Mouse (Mus musculus): Measurements from ENCODE around the gene Med24. TPM values are rescaled to one million over a fixed set of nuclear protein-coding genes. Genes with fewer than 3 reads are reported as not detected.
"Not testable (repeated sequence)": the region's sequence is repeated elsewhere in the genome, so short reads cannot be mapped to it uniquely, and the experiment has no call there.

Med24 gene
- polyA plus RNA-seq, 1 experiment from 2014 or later: 62.3 TPM

DNA sequence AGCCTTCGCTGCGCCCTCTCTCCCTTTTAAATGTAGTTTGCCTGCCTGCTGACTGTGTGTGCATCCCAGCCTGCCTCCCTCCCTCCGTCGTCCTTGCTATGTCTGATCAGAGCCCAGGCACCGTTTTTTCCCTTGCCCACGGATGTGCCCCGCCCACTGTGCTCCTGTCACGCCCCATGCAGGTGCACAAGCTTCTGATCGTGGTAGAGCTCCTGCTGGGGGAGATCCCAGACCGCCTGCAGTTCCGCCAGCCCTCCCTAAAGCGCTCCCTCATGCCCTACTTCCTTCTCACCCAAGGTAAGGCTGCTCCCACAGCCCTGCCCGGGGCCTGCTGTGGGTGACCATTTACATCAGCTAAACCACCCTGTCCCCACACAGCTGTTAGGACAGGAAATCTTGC, 36.0 kb downstream of the Med24 start:
- Histone ChIP-seq H3K27ac (replicated peaks) (no peak overlapping the region), H3K36me3 (peaks cover 87% of the 10 kb centered on the region), H3K4me2 (no peak overlapping the region), H3K9ac (no peak overlapping the region), H3K4me1 (replicated peaks) (no peaks in the 10 kb centered on the region), H3K4me3 (no peak overlapping the region), H3K27me3 (no peaks in the 10 kb centered on the region), H3K9me3 (no peaks in the 10 kb centered on the region)
- ATAC-seq (ENCODE audit: low read depth): no peak
- whole genome bisulfite sequencing: 76% methylated on average over 13 of the region's 13 CpGs

DNA sequence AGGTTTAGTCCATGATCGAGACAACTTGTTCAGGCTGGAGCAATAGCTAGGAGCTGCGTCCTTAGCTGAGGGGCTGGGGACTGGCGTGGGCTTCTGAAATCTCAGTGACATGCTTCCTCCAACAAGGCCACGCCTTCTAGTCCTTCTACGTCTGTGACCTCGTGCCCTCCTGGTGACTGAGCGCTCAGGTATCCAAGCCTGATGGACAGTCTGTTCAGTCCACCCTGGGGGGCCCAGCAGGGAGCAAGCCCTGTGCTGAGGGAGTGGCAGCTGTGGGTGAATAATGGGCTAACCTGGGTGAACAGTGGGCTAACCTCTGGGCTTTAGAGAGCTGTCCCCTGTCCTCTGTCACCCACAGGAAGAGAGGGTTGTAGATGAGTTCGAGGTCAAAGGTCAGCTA, 41.2 kb downstream of the Med24 start:
- no peak overlapping the region for H3K4me2 ChIP-seq
- no peaks in the 10 kb centered on the region for H3K27me3 ChIP-seq
- H3K9ac ChIP-seq: no peak overlapping the region
- no peak overlapping the region for H3K27ac ChIP-seq (replicated peaks)
- ATAC-seq (ENCODE audit: low read depth): no peak
- H3K36me3 ChIP-seq: peaks cover 77% of the 10 kb centered on the region
- peaks cover 17% of the 10 kb centered on the region for H3K4me1 ChIP-seq (replicated peaks)
- no peaks in the 10 kb centered on the region for H3K9me3 ChIP-seq
- WGBS: 86% methylated on average over 8 of the region's 8 CpGs
- no peak overlapping the region for H3K4me3 ChIP-seq

DNA sequence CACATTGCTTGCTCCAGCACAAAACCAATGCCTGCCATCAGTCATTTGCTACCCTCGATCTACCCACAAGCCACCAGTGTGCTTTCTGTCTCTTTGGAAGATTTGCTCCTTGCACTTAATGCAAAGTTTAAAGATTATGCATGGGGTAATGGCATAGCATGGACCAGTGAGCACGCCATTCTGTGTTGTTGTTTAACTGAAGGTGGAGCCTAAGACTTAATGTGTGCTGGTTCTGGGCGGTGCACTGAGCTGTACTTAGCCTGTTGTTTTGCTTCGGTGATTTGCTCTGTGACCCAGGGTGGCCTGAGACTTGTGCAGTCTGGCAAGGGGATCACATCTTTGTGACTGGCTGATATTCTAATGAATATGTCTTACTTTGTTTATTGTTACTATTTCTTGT, 42.3 kb downstream of the Med24 start:
- 88% methylated on average over 4 of the region's 4 CpGs for WGBS
- Histone ChIP-seq H3K4me3 (no peak overlapping the region), H3K36me3 (peaks cover 67% of the 10 kb centered on the region), H3K27ac (replicated peaks) (no peak overlapping the region), H3K4me1 (replicated peaks) (peaks cover 17% of the 10 kb centered on the region), H3K9me3 (no peaks in the 10 kb centered on the region), H3K27me3 (no peaks in the 10 kb centered on the region), H3K9ac (no peak overlapping the region), H3K4me2 (no peak overlapping the region)
- no peak for ATAC-seq (ENCODE audit: low read depth)

DNA sequence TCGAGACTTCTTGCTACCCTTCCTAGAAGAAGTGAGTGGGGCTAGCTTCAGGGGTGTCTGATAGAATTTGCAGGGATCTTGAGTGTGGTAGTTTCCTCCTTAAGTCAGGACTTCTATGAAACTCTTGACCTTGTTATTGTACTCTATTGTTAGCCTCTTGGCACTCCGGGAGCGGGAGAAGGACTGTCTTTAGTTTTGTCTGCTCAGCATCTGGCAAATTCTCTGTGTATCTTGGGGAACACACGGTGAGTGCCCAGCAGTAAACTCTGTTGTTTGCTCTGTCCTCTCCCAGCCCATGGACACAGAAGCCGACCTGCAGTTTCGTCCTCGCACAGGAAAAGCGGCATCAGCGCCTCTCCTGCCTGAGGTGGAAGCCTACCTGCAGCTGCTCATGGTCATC, 43.6 kb downstream of the Med24 start:
- no peaks in the 10 kb centered on the region for H3K9me3 ChIP-seq

DNA sequence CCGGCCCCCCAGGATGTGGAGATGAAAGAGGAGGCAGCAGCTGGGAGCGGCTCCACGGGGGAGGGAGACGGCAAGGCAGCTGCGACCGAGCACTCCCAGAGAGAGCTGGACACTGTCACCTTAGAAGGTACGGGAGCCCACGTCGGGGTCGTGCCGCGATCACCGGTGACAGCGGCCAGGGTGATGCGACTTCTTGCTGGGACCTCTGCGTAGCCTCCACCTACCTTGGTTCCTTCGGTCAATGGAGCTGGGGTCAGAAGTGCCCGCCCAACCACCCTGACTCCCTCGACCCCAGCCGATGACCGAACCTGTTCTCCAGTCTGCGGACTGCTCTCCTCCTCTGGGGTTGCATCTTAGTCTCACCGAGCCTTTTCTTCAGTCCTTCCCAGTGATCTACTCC, 46.4 kb downstream of the Med24 start:
- no peaks in the 10 kb centered on the region for H3K9me3 ChIP-seq
- peaks cover 30% of the 10 kb centered on the region for H3K36me3 ChIP-seq
- H3K9ac ChIP-seq: peak overlapping the region; percentile 98
- no peaks in the 10 kb centered on the region for H3K27me3 ChIP-seq
- peak overlapping the region; percentile 80 for H3K4me2 ChIP-seq
- H3K27ac ChIP-seq (replicated peaks): peak overlapping the region; percentile 73
- H3K4me3 ChIP-seq: peak overlapping the region; percentile 76
- 1% methylated on average over 23 of the region's 23 CpGs for WGBS
- ATAC-seq (ENCODE audit: low read depth): peak; percentile 48
- peaks cover 20% of the 10 kb centered on the region for H3K4me1 ChIP-seq (replicated peaks)

More for the DNA sequence above, 43.6 kb downstream of the Med24 start:
- H3K9ac ChIP-seq: no peak overlapping the region
- H3K27ac ChIP-seq (replicated peaks): no peak overlapping the region
- WGBS: 92% methylated on average over 9 of the region's 9 CpGs
- H3K4me1 ChIP-seq (replicated peaks): peaks cover 20% of the 10 kb centered on the region
- H3K27me3 ChIP-seq: no peaks in the 10 kb centered on the region
- H3K36me3 ChIP-seq: peaks cover 54% of the 10 kb centered on the region
- no peak overlapping the region for H3K4me2 ChIP-seq
- H3K4me3 ChIP-seq: no peak overlapping the region
- no peak for ATAC-seq (ENCODE audit: low read depth)

DNA sequence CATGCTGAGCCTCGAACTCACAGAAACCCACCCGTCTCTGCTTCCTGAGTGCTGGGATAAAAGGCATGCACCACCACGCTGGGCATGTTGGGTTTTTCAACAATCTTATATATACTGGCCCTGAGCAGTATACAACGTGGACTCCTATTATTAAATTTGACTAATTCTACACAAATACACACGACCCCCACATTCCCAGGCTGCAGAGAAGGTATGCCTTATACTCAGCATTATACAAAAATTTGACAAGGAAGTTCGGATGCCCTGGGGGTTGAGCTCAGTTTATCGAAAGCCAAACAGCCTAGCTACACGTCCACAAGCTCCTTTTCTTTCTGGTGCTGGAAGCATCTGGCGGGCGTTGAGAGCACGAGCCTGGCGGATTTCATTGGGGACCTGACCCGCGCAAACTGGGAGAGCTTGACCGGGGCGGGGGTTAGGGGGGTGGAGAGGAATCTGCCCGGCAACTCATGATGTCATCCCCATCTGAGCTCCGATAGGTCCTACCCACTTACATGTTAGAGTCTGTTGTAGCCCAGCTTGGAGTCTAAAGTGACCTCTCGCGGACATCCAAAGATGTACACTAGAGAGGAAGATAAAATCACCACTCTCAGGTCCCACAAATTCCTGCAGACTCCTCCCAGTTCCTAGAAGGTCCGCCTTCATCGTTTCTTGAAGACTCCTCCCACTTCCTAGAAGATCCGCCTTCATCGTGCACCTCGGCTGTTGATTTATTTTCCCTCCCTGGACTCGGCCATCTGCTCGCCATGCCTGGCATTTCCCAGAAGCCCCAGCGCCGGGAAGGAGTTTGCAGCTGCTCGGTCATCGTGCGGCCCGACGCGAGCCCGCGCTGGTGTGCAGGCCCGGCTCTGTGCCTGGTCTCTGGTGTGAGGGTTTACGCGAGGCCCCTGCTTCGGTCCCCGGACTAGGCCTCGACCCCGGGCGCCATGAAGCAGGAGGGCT, 47.2 kb downstream of the Med24 start, which contains the start of gene Psmd3:
Psmd3 (plus strand) TSS at position 769 of the 960 bp plus-strand sequence.
- H3K27ac ChIP-seq (replicated peaks): peak within 1 kb of the TSS; percentile 74
- no peaks in the 10 kb centered on the region for H3K9me3 ChIP-seq
- peak within 1 kb of the TSS; percentile 76 for H3K4me3 ChIP-seq
- peaks cover 23% of the 10 kb centered on the region for H3K36me3 ChIP-seq
- H3K27me3 ChIP-seq: no peaks in the 10 kb centered on the region
- WGBS: 5% methylated on average over 45 of the region's 45 CpGs
- peaks cover 20% of the 10 kb centered on the region for H3K4me1 ChIP-seq (replicated peaks)
- H3K9ac ChIP-seq: peak within 1 kb of the TSS; percentile 98
- H3K4me2 ChIP-seq: peak within 1 kb of the TSS; percentile 80
- ATAC-seq (ENCODE audit: low read depth): peak; percentile 96

DNA sequence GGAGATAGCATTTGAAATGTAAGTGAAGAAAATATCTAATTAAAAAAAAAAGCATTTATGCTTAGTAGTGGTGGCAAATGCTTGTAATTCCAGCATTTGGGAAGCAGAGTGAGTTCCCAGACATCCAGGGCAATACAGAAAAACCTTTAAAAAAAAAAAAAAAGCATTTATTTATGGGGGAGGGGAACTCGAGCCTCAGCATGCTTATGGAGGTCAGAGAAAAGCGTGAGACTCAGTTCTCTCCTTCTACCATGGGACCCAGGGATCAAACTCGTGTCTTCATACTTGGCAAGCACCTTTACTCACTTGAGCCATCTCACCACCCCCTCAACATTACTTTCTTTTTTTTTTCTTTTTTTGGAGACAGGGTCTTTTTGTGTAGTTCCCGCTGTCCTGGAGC, 48.0 kb downstream of the Med24 start:
- ATAC-seq (ENCODE audit: low read depth): no peak
- Histone ChIP-seq H3K9ac (no peak overlapping the region), H3K4me1 (replicated peaks) (peaks cover 20% of the 10 kb centered on the region), H3K27ac (replicated peaks) (no peak overlapping the region), H3K36me3 (peaks cover 14% of the 10 kb centered on the region), H3K9me3 (no peaks in the 10 kb centered on the region), H3K4me2 (no peak overlapping the region; the same call in 1 of the 2 replicates), H3K27me3 (no peaks in the 10 kb centered on the region), H3K4me3 (no peak overlapping the region)
- WGBS: 81% methylated on average over 4 of the region's 4 CpGs

DNA sequence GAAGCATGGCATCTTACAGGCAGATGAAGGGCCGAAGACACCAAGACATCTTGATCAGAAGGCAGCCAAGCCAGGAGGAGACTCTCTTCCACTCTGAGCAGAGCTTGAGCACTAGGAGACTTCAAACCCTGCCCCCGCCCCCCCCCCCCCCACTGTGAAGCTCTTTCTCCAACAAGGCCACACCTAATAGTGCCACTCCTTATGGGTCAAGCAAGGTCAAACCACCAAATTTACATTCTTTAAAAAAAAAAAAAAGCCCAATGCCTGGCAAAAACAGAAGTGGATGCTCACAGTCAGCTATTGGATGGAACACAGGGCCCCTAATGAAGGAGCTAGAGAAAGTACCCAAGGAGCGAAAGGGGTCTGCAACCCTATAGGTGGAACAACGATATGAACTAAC, 48.6 kb downstream of the Med24 start:
- H3K9me3 ChIP-seq; H3K4me2 ChIP-seq; H3K27me3 ChIP-seq; H3K9ac ChIP-seq; H3K27ac ChIP-seq (replicated peaks); H3K36me3 ChIP-seq; ATAC-seq (ENCODE audit: low read depth); H3K4me3 ChIP-seq: not testable (repeated sequence)
- peaks cover 20% of the 10 kb centered on the region for H3K4me1 ChIP-seq (replicated peaks)
- WGBS: 86% methylated on average over 4 of the region's 4 CpGs

DNA sequence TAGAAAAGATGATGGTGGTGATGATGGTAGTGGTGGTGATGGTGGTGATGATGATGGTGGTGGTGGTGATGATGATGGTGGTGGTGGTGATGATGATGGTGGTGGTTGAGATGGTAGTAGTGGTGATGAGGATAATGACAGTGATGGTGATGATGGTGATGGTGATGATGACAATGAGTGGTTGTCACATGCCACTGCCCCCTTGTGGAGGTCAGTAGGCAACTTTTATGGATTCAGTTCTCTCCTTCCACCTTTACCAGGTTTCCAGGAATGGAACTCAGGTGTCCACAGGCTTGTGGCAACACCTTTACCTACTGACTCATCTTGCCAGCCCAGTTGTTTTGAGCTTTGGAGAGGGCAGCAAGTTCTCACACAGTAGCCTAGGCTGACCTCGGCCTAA, 49.2 kb downstream of the Med24 start:
- H3K9ac ChIP-seq: no peak overlapping the region
- H3K4me2 ChIP-seq: no peak overlapping the region
- peaks cover 20% of the 10 kb centered on the region for H3K4me1 ChIP-seq (replicated peaks)
- H3K9me3 ChIP-seq: no peaks in the 10 kb centered on the region
- H3K27me3 ChIP-seq: no peaks in the 10 kb centered on the region
- H3K36me3 ChIP-seq: 0 out of 2 replicates have a peak, but pooled peaks cover 2% of the 10 kb centered on the region
- no peak for ATAC-seq (ENCODE audit: low read depth)
- 93% methylated on average over 1 of the region's 1 CpGs for WGBS
- H3K4me3 ChIP-seq: no peak overlapping the region
- H3K27ac ChIP-seq (replicated peaks): no peak overlapping the region

DNA sequence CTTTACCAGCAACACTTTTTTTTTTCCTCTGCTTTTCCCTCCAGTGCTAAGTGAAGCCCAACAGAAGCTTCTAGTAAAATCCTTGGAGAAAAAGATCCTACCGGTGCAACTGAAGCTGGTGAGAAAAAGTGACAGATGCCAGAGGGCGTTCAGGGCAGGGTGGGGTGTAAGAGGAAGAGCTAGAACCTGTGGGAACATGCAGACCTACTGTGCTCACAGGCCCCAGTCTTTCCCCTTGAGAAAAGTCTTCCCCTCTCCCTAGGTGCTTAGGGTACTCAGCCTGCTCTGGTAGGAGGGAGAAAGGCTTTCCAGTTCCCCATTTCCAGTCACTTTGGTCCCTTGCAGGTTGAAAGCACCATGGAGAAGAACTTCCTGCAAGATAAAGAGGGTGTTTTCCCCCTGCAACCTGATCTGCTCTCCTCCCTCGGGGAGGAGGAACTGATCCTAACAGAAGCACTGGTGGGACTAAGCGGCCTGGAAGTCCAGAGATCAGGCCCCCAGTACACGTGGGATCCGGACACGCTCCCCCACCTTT, 53.3 kb downstream of the Med24 start:
- 49% methylated on average over 7 of the region's 7 CpGs for WGBS
- H3K27me3 ChIP-seq: 0 out of 2 replicates have a peak, but pooled peaks cover 3% of the 10 kb centered on the region

DNA sequence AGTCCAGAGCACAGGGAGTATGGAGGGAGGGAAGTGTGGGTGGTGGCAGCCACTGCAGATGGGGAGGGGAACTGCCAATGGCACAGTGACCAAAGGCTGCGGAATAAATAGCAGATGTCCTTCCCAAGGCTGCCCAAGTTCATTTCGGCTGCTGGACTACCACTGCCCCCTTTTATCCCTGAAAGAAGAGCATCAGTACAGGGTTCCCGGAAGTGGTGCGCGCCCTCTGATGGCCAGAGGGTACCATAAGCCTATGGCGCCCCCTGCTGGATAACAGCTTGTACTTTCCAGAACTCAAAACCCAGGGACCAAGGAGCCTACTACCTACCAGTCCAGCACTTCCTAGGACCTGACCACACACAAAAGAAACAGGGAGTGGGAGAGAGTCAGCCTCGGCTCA, 56.1 kb downstream of the Med24 start:
- not testable (repeated sequence) for H3K4me1 ChIP-seq (replicated peaks); H3K9me3 ChIP-seq; H3K36me3 ChIP-seq; H3K27ac ChIP-seq (replicated peaks); H3K4me3 ChIP-seq; H3K9ac ChIP-seq
- ATAC-seq (ENCODE audit: low read depth): 0 out of 2 replicates have a peak, but pooled peaks have one; percentile 15
- 10% methylated on average over 7 of the region's 7 CpGs for WGBS
- Histone ChIP-seq H3K4me2 (peak overlapping the region; percentile 38), H3K27me3 (peaks cover 17% of the 10 kb centered on the region; the same call in 1 of the 2 replicates)

More for the DNA sequence above, 53.3 kb downstream of the Med24 start:
- H3K36me3 ChIP-seq: no peaks in the 10 kb centered on the region
- no peaks in the 10 kb centered on the region for H3K4me1 ChIP-seq (replicated peaks)
- no peak overlapping the region for H3K4me2 ChIP-seq
- H3K9me3 ChIP-seq: no peaks in the 10 kb centered on the region
- no peak for ATAC-seq (ENCODE audit: low read depth)
- no peak overlapping the region for H3K9ac ChIP-seq
- no peak overlapping the region for H3K4me3 ChIP-seq
- no peak overlapping the region for H3K27ac ChIP-seq (replicated peaks)

DNA sequence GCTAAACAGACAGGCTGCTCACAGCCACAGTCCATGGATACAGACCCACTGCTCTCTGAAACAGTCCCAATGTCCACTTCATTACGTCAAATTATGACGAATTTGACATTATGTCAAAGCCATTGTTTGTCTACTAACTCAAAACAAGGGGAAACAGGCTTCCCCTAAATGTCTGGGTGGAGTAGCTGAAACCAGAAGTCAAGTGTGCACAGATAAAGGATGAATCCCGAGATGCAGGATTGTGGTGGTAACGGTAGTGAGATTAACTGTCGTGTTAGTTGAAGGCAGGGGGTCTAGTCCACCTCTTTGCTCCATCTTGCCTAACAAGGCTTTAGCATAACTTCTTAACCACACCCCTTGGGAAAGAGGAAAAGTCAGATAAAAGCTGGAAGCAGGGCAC, 56.8 kb downstream of the Med24 start:
- no peaks in the 10 kb centered on the region for H3K36me3 ChIP-seq
- no peak overlapping the region for H3K9ac ChIP-seq
- no peaks in the 10 kb centered on the region for H3K4me1 ChIP-seq (replicated peaks)
- peaks cover 24% of the 10 kb centered on the region; the same call in 1 of the 2 replicates for H3K27me3 ChIP-seq
- no peak overlapping the region for H3K4me2 ChIP-seq
- no peak overlapping the region for H3K4me3 ChIP-seq
- no peak for ATAC-seq (ENCODE audit: low read depth)
- no peaks in the 10 kb centered on the region for H3K9me3 ChIP-seq
- H3K27ac ChIP-seq (replicated peaks): no peak overlapping the region
- 85% methylated on average over 5 of the region's 5 CpGs for WGBS

Measured in neural tube, embryonic 13.5 days (tissue).